Mouse (Mus musculus) right cerebral cortex, postnatal 10 days (tissue): ENCODE results near the gene Arv1.

Experiments used
- DNase-seq, 2 experiments: peaks; one replicate each; pipeline ENCODE4 v3.0.0; 2021; ENCODE audit warnings: low spot score in 2 of 2

Arv1 gene

DNA sequence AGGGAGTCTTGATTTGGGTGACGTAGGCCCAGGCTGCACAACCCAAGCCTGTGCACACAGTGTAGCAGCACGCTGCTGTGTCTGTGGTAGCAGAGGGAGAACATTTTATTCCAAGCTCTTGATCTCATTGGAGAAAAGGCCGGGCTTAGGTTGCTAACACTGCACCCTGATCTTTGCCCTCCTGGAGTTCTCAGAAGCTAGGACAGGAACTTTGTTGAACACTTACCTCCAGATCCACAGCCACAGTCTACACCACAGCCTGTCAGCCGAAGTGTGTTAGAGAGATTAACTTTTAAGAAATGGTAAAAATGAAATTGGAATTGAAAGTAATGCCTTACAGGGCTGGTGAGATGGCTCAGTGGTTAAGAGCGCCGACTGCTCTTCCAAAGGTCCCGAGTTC, 2.4 kb downstream of the Arv1 start:
- no peak for DNase-seq

DNA sequence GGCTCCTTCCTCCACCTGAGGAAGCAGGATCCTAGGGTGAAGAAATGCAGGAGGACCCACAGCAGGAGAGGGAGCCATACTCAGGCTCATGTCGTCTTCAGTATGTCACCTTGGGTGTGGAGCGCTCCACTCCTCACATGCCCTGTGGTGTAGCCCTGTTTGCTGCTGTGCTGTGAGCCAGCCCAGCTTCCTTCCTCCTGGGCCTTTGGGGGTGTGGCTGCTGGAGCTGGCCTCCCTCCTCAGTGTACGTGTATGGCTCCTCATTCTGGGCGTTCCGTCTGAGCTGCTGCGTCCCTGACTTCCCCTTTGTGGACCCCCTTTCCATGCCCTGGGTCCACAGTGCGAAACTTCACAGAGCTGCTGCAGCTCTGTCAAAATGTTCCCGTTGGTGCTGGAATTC, 10.9 kb downstream of the Arv1 start:
- no peak for DNase-seq

DNA sequence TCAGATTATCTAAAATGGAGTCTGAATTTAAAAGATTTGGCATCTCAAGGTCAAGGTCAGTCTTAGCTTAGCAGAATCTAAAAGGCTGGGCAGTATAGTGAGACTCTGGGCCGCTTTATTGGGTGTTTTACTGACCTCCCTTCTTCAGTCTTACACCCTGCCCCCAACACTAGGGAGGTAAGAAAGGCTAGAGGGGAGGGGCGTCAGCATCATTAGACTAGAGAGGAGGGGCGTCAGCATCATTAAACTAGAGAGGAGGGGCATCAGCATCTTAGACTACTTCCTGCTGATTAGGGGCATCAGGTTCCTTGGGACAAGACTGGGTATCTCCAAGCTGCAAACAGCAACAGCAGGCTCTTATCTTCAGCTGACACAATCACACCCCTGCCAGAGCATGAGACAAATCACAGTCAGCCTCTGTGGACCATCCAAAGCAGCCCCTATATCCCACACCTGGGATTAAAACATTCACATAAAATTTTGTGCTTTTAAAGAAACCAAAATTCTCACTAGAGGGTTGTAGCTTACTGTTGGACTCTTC, 13.5 kb downstream of the Arv1 start:
- no peak for DNase-seq

DNA sequence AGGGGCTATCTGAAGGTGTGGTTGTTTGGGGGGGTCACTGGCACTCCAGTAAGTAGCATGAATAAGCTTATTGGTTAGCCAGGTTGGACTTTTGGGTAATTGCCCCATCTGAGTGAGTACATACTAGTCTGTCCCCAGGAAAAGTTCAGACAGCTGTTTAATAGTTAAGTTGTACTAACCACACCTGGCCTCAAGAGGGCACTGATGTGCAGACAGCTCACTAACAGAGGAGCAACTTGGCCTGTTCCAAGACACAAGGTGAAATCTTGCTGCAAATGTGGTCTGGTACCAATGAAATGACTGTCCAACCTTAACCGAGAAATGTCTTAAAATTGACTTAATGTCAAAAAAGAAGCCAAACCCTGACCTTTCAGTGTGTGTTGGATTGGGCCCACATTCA, 17.3 kb downstream of the Arv1 start:
- DNase-seq, result no peak

DNA sequence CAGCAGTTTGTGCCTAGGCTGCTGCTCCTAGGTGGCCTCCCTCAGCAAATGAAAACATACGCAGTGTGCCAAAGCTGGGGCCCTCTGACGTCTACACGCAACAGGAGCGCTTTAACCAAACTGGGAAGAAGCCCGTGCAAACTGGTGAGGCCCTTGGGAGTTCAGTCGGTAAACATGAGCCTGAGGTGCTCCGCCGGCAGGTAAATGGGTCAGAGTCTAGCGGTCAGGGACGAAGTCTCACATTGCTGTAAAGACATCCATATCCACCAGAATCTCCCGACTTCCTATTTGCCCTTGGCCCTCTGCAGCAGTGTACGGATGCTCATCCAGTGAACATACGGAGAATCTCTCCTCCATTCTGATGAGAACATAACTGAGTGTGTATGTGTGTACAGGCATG, 24.7 kb downstream of the Arv1 start:
- no peak for DNase-seq

DNA sequence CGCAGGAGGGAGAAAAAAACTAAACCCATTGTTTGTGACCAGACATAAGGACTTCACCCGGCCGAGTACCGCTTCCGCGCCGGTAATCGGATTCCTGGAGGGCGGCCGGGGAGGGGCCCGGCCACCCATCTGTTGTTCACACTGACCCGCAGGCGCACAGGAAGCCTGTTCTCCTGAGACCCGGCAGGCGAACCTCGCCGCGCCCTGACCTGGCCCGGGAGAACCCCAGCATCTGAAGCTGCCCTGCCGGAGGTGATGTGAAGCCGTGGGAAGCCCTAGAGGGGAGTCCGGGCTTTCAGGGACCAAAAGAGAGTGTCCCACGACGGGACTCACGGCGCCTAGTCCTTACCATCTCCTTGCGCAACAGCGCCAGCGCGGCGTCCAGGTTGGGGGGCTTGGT, 29.3 kb downstream of the Arv1 start:
- DNase-seq, result no peak

DNA sequence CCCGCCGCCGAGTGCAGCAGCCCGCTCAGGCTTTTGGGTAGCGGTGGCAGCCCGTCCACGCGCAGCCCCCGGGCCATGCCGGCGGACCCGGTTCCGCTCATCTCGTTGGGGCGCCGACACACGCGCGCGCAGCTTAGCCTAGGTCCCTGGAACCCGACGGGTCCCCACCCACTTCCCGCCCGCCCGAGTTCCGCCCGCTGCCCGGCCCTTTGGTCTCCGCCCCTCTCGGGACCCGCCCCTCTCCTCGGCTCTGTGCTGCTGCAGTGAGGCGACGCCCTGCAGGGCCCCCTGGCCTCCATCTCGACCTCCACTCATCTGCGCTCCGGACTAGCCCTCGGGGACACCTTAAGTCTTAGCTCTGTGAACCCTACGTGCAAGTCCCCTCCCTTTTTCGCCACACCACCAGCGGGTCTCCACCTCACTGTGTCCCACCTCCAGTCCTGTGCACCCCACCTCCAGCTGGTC, 29.8 kb downstream of the Arv1 start, which contains the start of gene Fam89a:
Gene Fam89a (minus strand): TSS at position 124 of the 465 bp plus-strand sequence.
- peak in 1 of 2 experiments; percentile 34 for DNase-seq

DNA sequence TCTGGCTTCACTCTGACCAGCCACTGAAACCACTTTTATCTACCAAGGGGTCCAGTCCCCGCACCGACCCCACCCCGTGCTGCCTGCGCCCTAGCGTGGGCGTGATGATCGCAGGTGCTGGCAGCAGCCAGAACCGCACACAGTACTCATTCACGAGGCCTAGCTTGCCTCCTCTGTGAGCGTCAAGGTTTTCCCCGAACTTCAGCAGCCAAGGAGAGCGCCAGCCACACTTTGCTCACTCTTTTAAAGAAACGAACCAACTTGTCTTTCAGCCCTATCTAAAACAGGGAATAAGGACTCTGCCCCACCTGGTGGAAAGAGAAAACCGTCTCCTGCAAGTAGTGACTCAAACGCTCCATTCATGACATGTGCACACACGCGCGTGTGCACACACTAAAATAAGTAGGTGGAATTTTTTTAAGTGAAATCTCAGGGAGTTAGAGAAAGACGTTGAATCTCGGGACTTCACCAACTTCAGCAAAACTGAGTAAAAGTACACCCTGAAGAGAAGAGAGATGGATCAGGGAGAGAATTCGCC, 30.5 kb downstream of the Arv1 start:
- DNase-seq, result no peak

DNA sequence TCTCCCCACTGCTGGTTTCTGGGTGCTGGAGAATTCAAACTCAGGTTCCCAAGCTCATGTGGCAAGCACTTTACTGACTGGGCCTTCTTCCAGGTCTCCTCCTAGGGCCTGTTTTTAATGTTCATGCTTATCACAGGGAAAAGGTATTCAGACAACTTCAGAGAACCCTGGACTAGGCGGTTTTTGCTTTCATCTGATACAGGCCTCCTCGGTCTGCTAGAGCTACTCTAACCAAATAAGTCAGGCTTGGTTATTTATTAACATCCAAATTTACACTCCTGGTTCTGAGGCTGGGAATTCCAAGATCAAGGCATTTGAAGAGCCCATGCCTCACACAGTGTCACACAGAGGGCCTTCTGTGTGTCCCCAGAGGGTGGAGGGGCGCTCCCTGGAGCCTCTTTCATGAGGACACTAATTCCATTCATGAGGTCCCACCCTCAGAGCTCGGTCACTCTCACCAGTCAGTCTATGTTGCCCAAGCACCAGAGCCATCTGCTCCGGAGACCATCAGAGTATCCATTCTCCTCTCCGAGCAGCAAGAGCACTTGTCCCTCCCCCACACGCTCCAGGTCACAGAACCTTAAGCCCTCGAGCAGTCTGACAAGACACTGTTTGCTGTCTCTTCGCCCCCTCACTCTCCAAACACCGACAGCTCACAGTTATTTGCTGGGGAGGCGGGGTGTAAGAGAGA, 32.3 kb downstream of the Arv1 start:
- peak; percentile 68 to 79 for DNase-seq

DNA sequence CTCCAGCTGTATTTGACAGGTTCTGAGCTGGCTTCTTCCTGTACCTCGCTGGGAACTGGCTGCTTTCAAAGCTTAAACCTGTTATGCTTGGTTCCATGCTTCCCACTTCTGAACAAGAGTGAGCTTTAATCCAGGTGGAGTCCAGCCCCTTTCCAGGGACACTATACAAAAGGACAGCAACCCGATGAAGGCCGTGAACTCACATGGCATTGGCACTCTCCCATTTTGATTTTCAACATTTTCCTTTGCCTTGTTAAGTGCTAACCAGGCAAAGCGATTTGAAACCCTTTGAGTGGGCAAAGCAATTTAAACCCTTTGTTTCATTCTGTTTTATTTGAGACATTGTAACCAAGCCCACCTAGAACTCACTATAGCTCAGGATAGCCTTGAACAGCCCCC, 32.9 kb downstream of the Arv1 start:
- no peak for DNase-seq

DNA sequence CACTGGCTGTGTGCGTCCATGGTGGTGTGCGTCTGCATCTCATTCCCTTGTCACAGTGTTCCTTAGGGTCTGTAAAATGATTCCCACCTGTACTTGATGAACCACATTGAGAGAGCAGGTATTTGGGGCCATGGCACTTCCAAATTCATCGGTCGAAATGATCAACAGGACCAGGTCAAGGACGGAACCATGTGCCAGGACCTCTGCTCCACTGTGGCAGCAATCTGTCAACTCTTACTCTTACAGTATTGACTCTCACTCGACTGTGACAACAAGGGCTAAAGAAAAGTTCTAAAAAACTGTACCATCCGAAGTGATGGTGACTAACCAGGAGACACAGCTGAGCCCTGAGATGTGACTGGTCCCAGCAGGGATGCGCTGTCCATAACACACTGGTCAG, 33.5 kb downstream of the Arv1 start:
- no peak for DNase-seq

DNA sequence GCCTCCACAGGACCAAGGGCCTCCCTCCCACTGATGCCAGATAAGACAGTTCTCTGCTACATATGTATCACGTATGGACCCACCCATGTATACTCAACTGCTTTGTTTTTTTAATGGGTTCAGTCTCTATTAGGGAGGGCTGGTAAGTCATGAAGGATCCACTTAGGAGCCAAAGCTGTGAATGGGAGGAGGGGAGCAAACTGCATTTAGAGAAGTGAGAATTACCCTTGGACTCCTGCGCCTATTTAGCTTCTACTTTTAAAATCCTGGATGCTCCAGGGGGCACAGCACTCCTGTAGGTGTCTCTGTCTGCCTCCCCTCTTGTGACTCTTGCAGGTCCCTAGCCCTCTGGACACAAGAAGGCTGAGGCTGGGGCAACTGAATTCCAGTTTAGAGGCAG, 34.2 kb downstream of the Arv1 start:
- no peak for DNase-seq

DNA sequence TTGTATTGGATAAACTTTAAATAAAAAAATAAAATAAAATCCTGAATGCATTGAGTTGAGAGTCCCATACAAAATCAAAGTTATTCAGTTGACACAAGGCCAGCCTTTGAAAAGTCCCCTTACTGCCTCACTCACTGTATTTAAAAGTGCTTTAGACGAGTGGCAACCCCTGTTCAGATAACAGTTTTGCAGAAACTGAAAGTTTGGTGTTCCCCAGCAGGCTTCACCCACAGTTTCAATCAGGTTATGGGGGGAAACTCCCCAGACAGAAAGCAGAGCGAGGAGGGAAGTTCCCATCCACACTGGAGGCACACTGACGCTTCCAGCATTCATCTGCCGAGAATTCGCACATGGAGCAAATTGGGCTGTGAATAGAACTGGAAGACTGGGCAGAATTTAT, 34.7 kb downstream of the Arv1 start:
- DNase-seq, result no peak

DNA sequence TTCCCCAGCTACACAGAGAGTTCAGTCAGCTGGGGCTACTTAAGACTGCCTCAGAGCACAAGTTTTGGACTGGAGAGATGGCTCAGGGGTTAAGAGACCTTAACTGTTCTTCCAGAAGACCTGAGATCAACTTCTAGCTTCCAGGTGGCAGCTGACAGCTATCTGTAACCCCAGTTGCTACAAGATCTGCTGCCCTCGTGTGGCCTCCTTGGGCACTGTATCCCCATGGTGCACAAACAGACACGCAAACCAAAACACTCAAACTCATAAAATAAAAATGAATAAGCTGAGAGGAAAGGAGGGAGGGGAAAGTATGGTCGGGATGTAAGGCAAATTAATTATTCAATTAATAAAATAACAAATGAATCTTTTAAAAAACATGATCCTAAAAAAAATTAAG, 36.6 kb downstream of the Arv1 start:
- DNase-seq, result peak in 1 of 2 experiments; percentile 58

DNA sequence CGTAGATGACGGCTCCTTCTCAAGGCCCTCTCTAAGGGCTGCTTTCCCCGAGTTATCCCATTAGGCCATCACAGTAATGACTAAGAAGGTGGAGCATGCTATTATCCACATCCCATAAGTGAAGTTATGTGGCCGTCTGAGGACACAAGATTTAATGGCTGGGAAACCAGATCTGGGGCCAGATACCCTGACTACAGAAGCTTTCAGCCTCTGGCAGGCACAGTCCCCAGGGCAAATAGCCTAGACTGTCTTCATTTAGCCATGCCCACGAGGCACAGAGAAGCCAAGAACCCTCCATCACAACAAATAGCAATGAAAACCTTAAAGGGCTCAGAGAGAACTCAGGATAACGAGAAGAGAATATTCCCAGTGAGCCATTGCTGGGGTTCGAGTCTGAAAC, 41.1 kb downstream of the Arv1 start:
- DNase-seq, result no peak

DNA sequence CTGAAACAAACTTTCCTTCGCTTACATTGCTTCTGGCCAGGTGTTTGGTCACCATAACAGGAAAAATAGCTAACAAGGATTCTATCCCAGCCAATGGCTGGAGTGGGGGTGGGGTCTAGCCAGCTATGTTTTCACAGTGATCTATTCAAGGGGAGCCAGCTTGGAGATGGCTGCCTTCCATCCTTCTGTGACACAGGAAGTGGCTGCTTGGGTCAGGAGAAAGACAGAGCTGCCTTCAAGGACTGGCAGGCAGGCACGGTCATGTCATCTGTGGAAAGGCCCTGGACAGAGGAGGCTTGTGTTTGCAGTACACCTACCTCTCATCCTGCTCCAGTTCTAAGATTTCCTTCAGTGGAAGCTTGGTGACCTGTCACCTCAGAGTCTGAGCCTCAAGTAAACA, 50.5 kb downstream of the Arv1 start:
- peak; percentile 74 to 80 for DNase-seq

DNA sequence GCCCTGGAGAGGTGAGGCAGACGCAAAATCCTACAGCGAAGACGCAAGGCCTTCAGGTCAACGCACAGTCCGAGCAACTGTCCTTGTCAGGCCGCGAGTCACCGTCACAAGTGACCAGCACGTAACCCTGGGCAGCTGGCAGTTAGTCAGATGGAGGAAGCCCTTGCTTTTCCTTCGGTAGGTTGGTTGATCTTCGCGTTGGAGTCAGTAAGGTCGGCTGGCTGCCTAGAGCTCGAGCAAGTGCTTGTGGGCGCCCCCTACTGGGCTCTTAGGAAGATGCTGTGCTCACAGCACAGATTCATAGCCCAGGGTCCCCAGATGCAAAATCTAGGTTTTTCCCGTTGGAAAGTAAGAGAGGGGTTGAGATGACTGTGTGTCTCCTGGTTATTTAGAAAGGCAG, 53.8 kb downstream of the Arv1 start:
- DNase-seq, result peak; percentile 79 to 84

DNA sequence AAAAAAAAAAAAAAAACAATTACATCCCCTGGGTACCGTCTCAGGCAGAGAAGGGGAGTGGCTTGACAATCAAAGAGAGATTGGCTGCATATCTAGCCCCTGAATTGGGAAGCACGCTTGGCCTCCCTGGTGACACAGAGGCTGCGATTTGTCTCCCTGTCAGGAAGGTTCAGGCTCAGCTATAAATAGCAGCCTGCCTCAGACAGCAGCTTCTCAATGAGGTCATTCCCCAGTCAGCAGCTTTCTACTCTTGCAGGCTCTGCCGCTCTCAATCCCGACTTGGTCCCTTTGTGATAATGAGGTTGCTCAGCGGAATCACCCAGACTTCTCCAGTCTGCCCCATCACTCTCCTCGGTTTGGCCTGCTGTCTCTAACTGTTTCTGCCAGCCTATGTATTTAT, 58.3 kb downstream of the Arv1 start:
- DNase-seq, result peak; percentile 46 to 68

DNA sequence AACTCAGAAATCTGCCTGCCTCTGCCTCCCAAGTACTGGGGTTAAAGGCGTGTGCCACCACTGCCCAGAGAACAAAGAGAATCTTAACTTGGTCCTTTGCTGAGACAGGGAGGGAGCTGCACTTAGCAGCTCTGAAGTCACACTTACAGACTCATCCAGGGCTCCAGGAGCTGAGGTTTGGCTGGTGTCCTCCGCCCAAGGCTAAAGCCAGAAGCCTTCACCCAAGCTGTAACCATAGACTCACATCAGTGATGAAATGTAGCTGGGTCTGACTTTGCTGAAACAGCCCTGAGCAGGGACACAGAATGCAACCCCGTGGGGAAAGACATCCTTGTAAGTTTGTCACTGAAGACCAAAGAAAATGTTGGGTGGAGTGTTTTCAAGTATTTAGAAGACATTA, 60.5 kb downstream of the Arv1 start:
- DNase-seq, result no peak

DNA sequence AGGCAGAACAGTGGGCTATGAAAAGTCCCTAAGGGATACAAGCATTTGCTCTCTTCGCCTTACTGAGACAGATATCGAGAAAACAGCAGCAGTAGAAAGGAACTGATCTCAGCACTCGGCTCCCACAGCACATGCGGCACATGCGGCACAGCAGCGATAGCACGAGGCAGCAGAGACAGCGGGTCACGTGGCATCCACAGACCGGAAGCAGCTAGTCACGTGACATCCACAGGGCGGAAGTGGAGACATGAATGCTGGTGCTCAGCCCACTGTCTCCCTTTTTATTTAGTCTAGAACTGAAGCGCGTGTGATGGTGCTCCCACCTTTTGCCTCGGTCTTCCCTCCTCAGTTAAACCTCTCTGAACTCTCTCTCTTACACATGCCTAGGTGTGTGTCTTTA, 61.3 kb downstream of the Arv1 start:
- no peak for DNase-seq
